In the genomic region with DNA sequence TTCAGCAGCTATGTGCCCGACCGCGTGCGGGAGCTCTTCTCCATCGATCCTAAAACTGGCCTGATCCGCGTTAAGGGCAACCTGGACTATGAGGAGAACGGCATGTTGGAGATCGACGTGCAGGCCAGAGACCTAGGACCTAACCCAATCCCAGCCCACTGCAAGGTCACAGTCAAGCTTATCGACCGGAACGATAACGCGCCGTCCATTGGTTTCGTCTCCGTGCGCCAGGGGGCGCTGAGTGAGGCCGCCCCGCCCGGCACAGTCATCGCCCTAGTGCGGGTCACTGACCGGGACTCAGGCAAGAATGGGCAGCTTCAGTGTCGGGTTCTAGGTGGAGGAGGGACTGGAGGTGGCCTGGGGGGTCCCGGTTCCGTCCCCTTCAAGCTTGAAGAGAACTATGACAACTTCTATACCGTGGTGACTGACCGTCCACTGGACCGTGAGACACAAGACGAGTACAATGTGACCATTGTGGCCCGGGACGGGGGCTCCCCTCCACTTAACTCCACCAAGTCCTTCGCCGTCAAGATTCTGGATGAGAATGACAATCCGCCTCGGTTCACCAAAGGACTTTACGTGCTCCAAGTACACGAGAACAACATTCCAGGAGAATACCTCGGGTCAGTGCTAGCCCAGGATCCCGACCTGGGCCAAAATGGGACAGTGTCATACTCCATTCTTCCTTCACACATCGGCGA, we compare ENCODE assay signal across 8 mouse cellular contexts. TPM values are rescaled to one million over a fixed set of nuclear protein-coding genes. Genes with fewer than 3 reads are reported as not detected.
A peak's percentile ranks its signal among the peaks of the same experiment; 100 is the strongest.
DNase-seq lines count a peak whose midpoint lies in the region; ATAC-seq and TF ChIP-seq lines count a peak whose summit lies in the region.

No protein-coding gene starts in this region.

- no peaks in the 10 kb centered on the region for H3K4me1 ChIP-seq in ES-Bruce4 (ENCODE audit: control insufficient read depth, insufficient read depth, low read length)
- H3K4me1 ChIP-seq in forebrain, postnatal 0 days (ENCODE audit: insufficient read depth): peaks cover 4% of the 10 kb centered on the region; the same call in 1 of the 2 replicates
- peaks cover 15% of the 10 kb centered on the region for H3K4me1 ChIP-seq in neural tube, embryonic 14.5 days (ENCODE audit: control insufficient read depth, insufficient read depth, low read length)

- H3K9ac ChIP-seq in ES-Bruce4 (ENCODE audit: low read depth, poor library complexity, severe bottlenecking): no peak overlapping the region
- H3K9ac ChIP-seq in forebrain, postnatal 0 days: peak overlapping the region; percentile 67
- peak overlapping the region; percentile 68 for H3K9ac ChIP-seq in neural tube, embryonic 14.5 days (replicated peaks; ENCODE audit: low read depth, low read length)

- 0 out of 2 replicates have a peak overlapping the region, but pooled peaks have one; percentile 73 for H3K4me3 ChIP-seq in ES-Bruce4 (ENCODE audit: low read depth, low read length)
- peak overlapping the region; percentile 57 for H3K4me3 ChIP-seq in forebrain, postnatal 0 days (ENCODE audit: low read depth, low read length)
- H3K4me3 ChIP-seq in neural tube, embryonic 14.5 days (ENCODE audit: low read depth, low read length): peak overlapping the region; percentile 64

- H3K9me3 ChIP-seq in ES-Bruce4 (replicated peaks; ENCODE audit: control insufficient read depth, insufficient read depth, low read length, poor library complexity, severe bottlenecking): no peaks in the 10 kb centered on the region
- no peaks in the 10 kb centered on the region for H3K9me3 ChIP-seq in forebrain, postnatal 0 days (ENCODE audit: low read length)
- no peaks in the 10 kb centered on the region for H3K9me3 ChIP-seq in neural tube, embryonic 14.5 days (ENCODE audit: control insufficient read depth, low read length)

- H3K27me3 ChIP-seq in ES-Bruce4 (ENCODE audit: control insufficient read depth, insufficient read depth, low read length, poor library complexity, severe bottlenecking): peaks cover 13% of the 10 kb centered on the region
- H3K27me3 ChIP-seq in forebrain, postnatal 0 days (ENCODE audit: insufficient read depth, low read length): no peaks in the 10 kb centered on the region
- H3K27me3 ChIP-seq in neural tube, embryonic 14.5 days (ENCODE audit: control insufficient read depth, insufficient read depth, low read length): no peaks in the 10 kb centered on the region

- no peak for ATAC-seq in forebrain, postnatal 0 days
- ATAC-seq in neural tube, embryonic 14.5 days (ENCODE audit: low read depth): no peak

- no peaks in the 10 kb centered on the region for H3K36me3 ChIP-seq in ES-Bruce4 (ENCODE audit: control insufficient read depth, insufficient read depth, low read length, poor library complexity, severe bottlenecking)
- no peaks in the 10 kb centered on the region for H3K36me3 ChIP-seq in forebrain, postnatal 0 days (ENCODE audit: insufficient read depth)
- no peaks in the 10 kb centered on the region for H3K36me3 ChIP-seq in neural tube, embryonic 14.5 days (ENCODE audit: control insufficient read depth, insufficient read depth, low read length)

- 6% methylated on average over 45 of the region's 45 CpGs for WGBS in forebrain, postnatal 0 days
- WGBS in neural tube, embryonic 14.5 days: 5% methylated on average over 45 of the region's 45 CpGs

- TF ChIP-seq EP300 in ES-Bruce4 (IDR thresholded peaks at IDR 0.05; ENCODE audit: insufficient read depth, low read depth, low read length): no peak

- H3K4me2 ChIP-seq in forebrain, postnatal 0 days (ENCODE audit: low read depth): peak overlapping the region; percentile 74
- peak overlapping the region; percentile 91 for H3K4me2 ChIP-seq in neural tube, embryonic 14.5 days (ENCODE audit: low read depth, low read length)

- no peak overlapping the region for H3K27ac ChIP-seq in ES-Bruce4 (ENCODE audit: insufficient read depth, low read length)
- H3K27ac ChIP-seq in forebrain, postnatal 0 days (ENCODE audit: low read depth, low read length): no peak overlapping the region
- no peak overlapping the region for H3K27ac ChIP-seq in neural tube, embryonic 14.5 days (ENCODE audit: low read depth, low read length)

- intact Hi-C loops in heart, postnatal 36 days (cut with DNase I): loop anchor here (5.0 kb wide), 2 partner anchors 40 to 85 kb away; no protein-coding TSS in a partner anchor

- peak; percentile 59 for TF ChIP-seq CTCF in ES-Bruce4 (IDR thresholded peaks at IDR 0.05; ENCODE audit: low read depth, low read length)
- TF ChIP-seq CTCF in brain, embryonic 14.5 days (IDR thresholded peaks at IDR 0.05; ENCODE audit: borderline replicate concordance, extremely low read depth, insufficient read depth, insufficient read length): peak; percentile 63
- peak; percentile 77 for TF ChIP-seq CTCF in forebrain, postnatal 0 days (IDR thresholded peaks at IDR 0.05; ENCODE audit: low read depth)

- TF ChIP-seq POLR2A in ES-Bruce4 (IDR thresholded peaks at IDR 0.05; ENCODE audit: insufficient read depth, low read length): no peak
- no peak for TF ChIP-seq POLR2A in brain, embryonic 14.5 days (IDR thresholded peaks at IDR 0.05; ENCODE audit: borderline replicate concordance, extremely low read depth, insufficient read depth, insufficient read length, poor library complexity, severe bottlenecking)

- peak; percentile 61 for DNase-seq in brain, embryonic 14.5 days (ENCODE audit: low read depth)
- DNase-seq in forebrain, postnatal 0 days: peak; percentile 54
- peak; percentile 65 to 72 for DNase-seq in heart, postnatal 36 days
- DNase-seq in kidney, postnatal 4 days: peak; percentile 73 to 78
- peak; percentile 67 to 70 for DNase-seq in lung, adult 18-20 months
- DNase-seq in T-cell, adult 2 months (ENCODE audit: low spot score): no peak

RNA-seq across cellular contexts. Expression of a gene that starts 3.7 kb away (rescaled TPM):
- not detected in 2 replicates for polyA plus RNA-seq in ES-Bruce4 (2011; ENCODE audit: insufficient read depth, insufficient read length, low read depth, missing spikeins)
- polyA plus RNA-seq in brain, embryonic 14.5 days (2012; rRNA removed): 10.1 and 20.3 TPM in 2 replicates
- total RNA-seq in forebrain, postnatal 0 days (2014; rRNA removed): 36.9 and 57.3 TPM in 2 replicates
- 10.9 and 23.8 TPM in 2 replicates for polyA plus RNA-seq in forebrain, postnatal 0 days (2015; fragmentation: Nextera tagmentation; extraction: Ambion mirVana)
- total RNA-seq in heart, postnatal 36 days (2021): 1 to 10 TPM; 3.2 to 3.5 TPM
- polyA plus RNA-seq in neural tube, embryonic 14.5 days (2014; fragmentation: Nextera tagmentation; extraction: Ambion mirVana): 35.8 and 42.0 TPM in 2 replicates

Comparison
In these comparisons a context has a peak if more than half of its experiments do, and no peak if none do; other contexts are left out.
1. RNA of a gene that starts 3.7 kb away (polyA plus RNA-seq): 35.8 to 42.0 TPM in neural tube, embryonic 14.5 days, 10.9 to 23.8 TPM in forebrain, postnatal 0 days and 10.1 to 20.3 TPM in brain, embryonic 14.5 days; not detected in ES-Bruce4; every median in the first group is over 10 times any median in the second.
2. Peak in every context shown above with its lines, with median percentiles within 50 percentile points of each other: H3K4me3 ChIP-seq and CTCF ChIP-seq.